Mouse (Mus musculus): ENCODE results near the gene Fstl5. TPM values are rescaled to one million over a fixed set of nuclear protein-coding genes. Genes with fewer than 3 reads are reported as not detected.

Gene Fstl5
- polyA plus RNA-seq, 2 experiments = 0.23 to 1.1 TPM

DNA sequence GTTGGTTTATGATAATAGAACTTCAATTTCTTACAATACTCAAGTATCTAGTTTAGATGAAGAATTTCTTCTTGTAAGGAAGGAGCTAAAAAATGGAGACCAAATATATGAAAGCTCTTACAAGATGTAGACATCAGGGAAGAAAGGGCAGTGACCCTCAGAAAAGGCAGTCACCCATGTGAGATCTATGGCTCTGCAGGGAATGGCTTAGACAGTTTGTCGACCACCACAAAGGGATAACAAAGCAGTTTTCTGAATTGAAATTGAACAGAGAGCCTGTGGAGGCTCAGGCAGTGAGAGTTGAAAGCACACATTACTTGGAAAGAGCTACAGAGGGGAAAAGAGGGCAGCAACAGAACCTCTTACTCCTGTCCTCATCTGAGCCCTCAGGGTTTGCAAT is 220.3 kb downstream of the Fstl5 start:
- ATAC-seq (ENCODE audit: low FRiP score, low read depth) (no peak), DNase-seq (ENCODE audit: low spot score) (no peak)
- Histone ChIP-seq H3K9ac (ENCODE audit: low read depth, low read length, severe bottlenecking) (no peak overlapping the region), H3K27me3 (ENCODE audit: control insufficient read depth, insufficient read depth, low read length) (no peaks in the 10 kb centered on the region), H3K36me3 (ENCODE audit: control insufficient read depth, insufficient read depth, low read length) (no peaks in the 10 kb centered on the region), H3K27ac (replicated peaks; ENCODE audit: low read depth, low read length) (no peak overlapping the region), H3K4me1 (ENCODE audit: control insufficient read depth, insufficient read depth, low read length) (no peaks in the 10 kb centered on the region), H3K9me3 (ENCODE audit: control insufficient read depth, low read length) (no peaks in the 10 kb centered on the region), H3K4me2 (replicated peaks; ENCODE audit: low read depth, low read length, severe bottlenecking) (no peak overlapping the region), H3K4me3 (replicated peaks; ENCODE audit: low read length) (no peak overlapping the region)
- no peak for TF ChIP-seq POLR2A (IDR thresholded peaks at IDR 0.05; ENCODE audit: borderline replicate concordance, extremely low read depth, insufficient read depth, insufficient read length)
- WGBS = 53% methylated on average over 1 of the region's 1 CpGs

DNA sequence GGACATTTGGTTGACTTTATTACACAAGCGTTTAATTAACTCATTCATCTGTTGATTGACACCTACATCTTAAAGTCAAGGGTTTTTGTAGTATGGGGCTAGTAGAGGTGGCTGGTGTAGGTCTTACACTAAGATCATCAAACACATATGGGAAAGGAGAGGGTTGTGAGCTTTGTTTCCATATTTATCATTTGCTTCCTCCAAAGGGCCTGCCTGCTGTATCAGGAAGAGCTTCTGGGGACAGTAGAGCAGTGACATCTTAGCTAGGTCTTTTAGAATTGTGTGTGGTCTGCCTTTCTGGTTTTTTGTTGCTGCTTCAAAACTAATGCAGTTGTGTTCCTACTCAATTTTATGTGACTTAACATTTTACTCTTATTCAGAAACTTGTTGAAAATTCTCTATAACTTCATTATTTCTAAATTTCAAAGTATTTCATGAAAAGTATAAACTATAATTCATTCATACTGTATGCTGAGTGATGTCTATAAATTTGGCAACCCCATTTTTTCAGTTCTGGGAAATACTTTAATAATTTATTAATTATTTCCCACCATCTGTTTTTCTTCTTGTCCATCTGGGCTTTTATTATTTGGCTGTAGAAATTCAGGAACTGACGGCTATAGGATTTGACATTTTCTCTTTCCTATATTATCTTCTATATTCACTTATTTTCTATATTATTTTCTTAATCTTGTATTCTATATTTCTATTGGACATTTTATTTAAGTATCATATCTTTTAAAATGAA is 227.1 kb downstream of the Fstl5 start:
- H3K4me1 ChIP-seq (ENCODE audit: control insufficient read depth, insufficient read depth, low read length) = no peaks in the 10 kb centered on the region
- no peak overlapping the region for H3K27ac ChIP-seq (replicated peaks; ENCODE audit: low read depth, low read length)
- ATAC-seq (ENCODE audit: low FRiP score, low read depth) (no peak), DNase-seq (ENCODE audit: low spot score) (no peak)
- no peaks in the 10 kb centered on the region for H3K27me3 ChIP-seq (ENCODE audit: control insufficient read depth, insufficient read depth, low read length)
- H3K4me3 ChIP-seq (replicated peaks; ENCODE audit: low read length) = no peak overlapping the region
- no peak overlapping the region for H3K9ac ChIP-seq (ENCODE audit: low read depth, low read length, severe bottlenecking)
- no peaks in the 10 kb centered on the region for H3K36me3 ChIP-seq (ENCODE audit: control insufficient read depth, insufficient read depth, low read length)
- no peak for TF ChIP-seq POLR2A (IDR thresholded peaks at IDR 0.05; ENCODE audit: borderline replicate concordance, extremely low read depth, insufficient read depth, insufficient read length)
- WGBS = 77% methylated on average over 2 of the region's 2 CpGs
- no peaks in the 10 kb centered on the region for H3K9me3 ChIP-seq (ENCODE audit: control insufficient read depth, low read length)
- H3K4me2 ChIP-seq (replicated peaks; ENCODE audit: low read depth, low read length, severe bottlenecking) = no peak overlapping the region

DNA sequence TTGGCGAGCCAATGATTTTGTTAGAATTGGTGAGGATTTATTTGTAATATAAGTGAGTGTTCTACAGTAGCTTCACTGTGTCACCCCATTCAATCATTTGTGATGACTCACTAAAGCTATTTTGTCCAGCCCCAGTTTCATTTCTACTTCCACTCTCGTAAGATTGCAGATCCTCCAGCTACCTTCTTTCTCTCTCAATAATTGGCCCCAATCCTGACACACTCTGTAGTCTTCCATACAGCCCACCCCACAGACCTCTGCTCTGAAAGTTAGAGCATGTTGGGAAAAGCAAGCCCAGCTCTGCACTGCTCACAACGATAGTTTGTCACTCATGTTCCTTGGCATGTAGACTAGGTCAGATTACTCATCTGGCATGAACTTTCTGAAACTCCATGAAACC is 242.9 kb downstream of the Fstl5 start:
- WGBS = 84% methylated on average over 3 of the region's 3 CpGs
- H3K4me3 ChIP-seq (replicated peaks; ENCODE audit: low read length) = no peak overlapping the region
- no peak for TF ChIP-seq POLR2A (IDR thresholded peaks at IDR 0.05; ENCODE audit: borderline replicate concordance, extremely low read depth, insufficient read depth, insufficient read length)
- no peak overlapping the region for H3K4me2 ChIP-seq (replicated peaks; ENCODE audit: low read depth, low read length, severe bottlenecking)
- H3K27ac ChIP-seq (replicated peaks; ENCODE audit: low read depth, low read length) = no peak overlapping the region
- H3K27me3 ChIP-seq (ENCODE audit: control insufficient read depth, insufficient read depth, low read length) = no peaks in the 10 kb centered on the region
- no peaks in the 10 kb centered on the region for H3K36me3 ChIP-seq (ENCODE audit: control insufficient read depth, insufficient read depth, low read length)
- DNase-seq (ENCODE audit: low spot score) = no peak
- no peak overlapping the region for H3K9ac ChIP-seq (ENCODE audit: low read depth, low read length, severe bottlenecking)
- no peak for ATAC-seq (ENCODE audit: low FRiP score, low read depth)
- H3K9me3 ChIP-seq (ENCODE audit: control insufficient read depth, low read length) = no peaks in the 10 kb centered on the region
- no peaks in the 10 kb centered on the region for H3K4me1 ChIP-seq (ENCODE audit: control insufficient read depth, insufficient read depth, low read length)

DNA sequence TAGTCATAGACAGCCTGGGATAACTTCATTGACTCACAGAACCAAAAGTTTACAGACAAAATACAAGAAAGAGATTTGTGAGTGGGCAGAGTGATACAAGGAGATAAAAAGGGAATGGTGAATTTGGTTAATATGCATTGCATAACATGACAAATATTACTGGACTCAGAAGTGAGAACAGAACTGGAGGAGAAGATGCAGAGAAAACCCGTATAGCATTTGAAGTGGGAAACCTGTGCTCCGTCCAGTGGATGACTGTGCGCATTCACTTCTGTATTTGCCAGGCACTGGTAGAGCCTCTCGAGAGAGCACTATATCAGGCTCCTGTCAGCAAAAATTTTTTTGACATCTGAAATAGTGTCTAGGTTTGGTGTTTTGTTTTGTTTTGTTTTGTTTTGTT is 245.5 kb downstream of the Fstl5 start:
- no peak for TF ChIP-seq POLR2A (IDR thresholded peaks at IDR 0.05; ENCODE audit: borderline replicate concordance, extremely low read depth, insufficient read depth, insufficient read length)
- WGBS = 88% methylated on average over 4 of the region's 4 CpGs
- Histone ChIP-seq H3K36me3 (ENCODE audit: control insufficient read depth, insufficient read depth, low read length) (no peaks in the 10 kb centered on the region), H3K4me3 (replicated peaks; ENCODE audit: low read length) (no peak overlapping the region), H3K4me1 (ENCODE audit: control insufficient read depth, insufficient read depth, low read length) (no peaks in the 10 kb centered on the region), H3K27ac (replicated peaks; ENCODE audit: low read depth, low read length) (no peak overlapping the region), H3K27me3 (ENCODE audit: control insufficient read depth, insufficient read depth, low read length) (no peaks in the 10 kb centered on the region), H3K4me2 (replicated peaks; ENCODE audit: low read depth, low read length, severe bottlenecking) (no peak overlapping the region), H3K9ac (ENCODE audit: low read depth, low read length, severe bottlenecking) (no peak overlapping the region), H3K9me3 (ENCODE audit: control insufficient read depth, low read length) (no peaks in the 10 kb centered on the region)
- no peak for ATAC-seq (ENCODE audit: low FRiP score, low read depth)
- no peak for DNase-seq (ENCODE audit: low spot score)

DNA sequence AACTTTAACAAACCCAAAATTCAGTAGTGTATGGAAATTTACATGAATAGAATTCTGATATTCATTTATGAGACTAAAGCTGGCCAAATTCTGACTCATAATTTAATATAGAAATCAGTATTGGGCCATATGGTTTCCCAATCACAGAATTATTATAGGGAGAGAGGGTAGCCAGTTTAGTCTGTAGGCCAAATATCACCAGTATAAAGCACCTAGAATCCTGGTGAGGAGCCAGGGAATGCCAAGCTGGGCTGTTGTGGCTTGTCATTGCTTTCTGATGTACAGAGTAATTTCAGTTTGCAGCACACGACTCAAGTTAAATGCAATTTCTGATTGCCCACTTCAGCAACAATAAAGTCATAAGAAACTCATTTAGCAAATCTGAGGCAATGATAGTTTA is 248.4 kb downstream of the Fstl5 start:
- Histone ChIP-seq H3K4me2 (replicated peaks; ENCODE audit: low read depth, low read length, severe bottlenecking) (no peak overlapping the region), H3K27ac (replicated peaks; ENCODE audit: low read depth, low read length) (no peak overlapping the region), H3K4me1 (ENCODE audit: control insufficient read depth, insufficient read depth, low read length) (no peaks in the 10 kb centered on the region), H3K9ac (ENCODE audit: low read depth, low read length, severe bottlenecking) (no peak overlapping the region), H3K4me3 (replicated peaks; ENCODE audit: low read length) (no peak overlapping the region), H3K36me3 (ENCODE audit: control insufficient read depth, insufficient read depth, low read length) (no peaks in the 10 kb centered on the region), H3K27me3 (ENCODE audit: control insufficient read depth, insufficient read depth, low read length) (no peaks in the 10 kb centered on the region), H3K9me3 (ENCODE audit: control insufficient read depth, low read length) (no peaks in the 10 kb centered on the region)
- WGBS = 79% methylated on average over 1 of the region's 1 CpGs
- ATAC-seq (ENCODE audit: low FRiP score, low read depth) = no peak
- no peak for DNase-seq (ENCODE audit: low spot score)
- TF ChIP-seq POLR2A (IDR thresholded peaks at IDR 0.05; ENCODE audit: borderline replicate concordance, extremely low read depth, insufficient read depth, insufficient read length) = no peak
